Mouse (Mus musculus): Measurements from ENCODE around the gene Edil3. TPM values are rescaled to one million over a fixed set of nuclear protein-coding genes. Genes with fewer than 3 reads are reported as not detected.
"Not testable (repeated sequence)": the region's sequence is repeated elsewhere in the genome, so short reads cannot be mapped to it uniquely, and the experiment has no call there.

Edil3 gene
- total RNA-seq, 2 experiments from 2014 or later, result 59.8 to 64.3 TPM

GRCm38 (mm10) chr13:88929626-88930025 lies 108.4 kb downstream of the Edil3 start:
- no peak for DNase-seq (ENCODE audit: extremely low spot score in 1 of 2, low spot score in 1 of 2)

- no peak for DNase-seq (ENCODE audit: extremely low spot score in 1 of 2, low spot score in 1 of 2)
Measured at GRCm38 (mm10) chr13:88938564-88938963, 117.3 kb downstream of the Edil3 start.

GRCm38 (mm10) chr13:88972355-88972754 lies 151.1 kb downstream of the Edil3 start:
- no peak for DNase-seq (ENCODE audit: extremely low spot score in 1 of 2, low spot score in 1 of 2)

- no peak for DNase-seq (ENCODE audit: extremely low spot score in 1 of 2, low spot score in 1 of 2)
Measured at GRCm38 (mm10) chr13:89007696-89008427, 186.6 kb downstream of the Edil3 start.

- no peak for DNase-seq (ENCODE audit: extremely low spot score in 1 of 2, low spot score in 1 of 2)
Measured at GRCm38 (mm10) chr13:89012500-89012899, 191.2 kb downstream of the Edil3 start.

- peak in 1 of 2 experiments; percentile 8 for DNase-seq (ENCODE audit: extremely low spot score in 1 of 2, low spot score in 1 of 2)
Measured at GRCm38 (mm10) chr13:89029817-89030539, 208.7 kb downstream of the Edil3 start.

- DNase-seq (ENCODE audit: extremely low spot score in 1 of 2, low spot score in 1 of 2), result no peak
Measured at GRCm38 (mm10) chr13:89035711-89036110, 214.4 kb downstream of the Edil3 start.

GRCm38 (mm10) chr13:89041495-89041894 lies 220.2 kb downstream of the Edil3 start:
- DNase-seq (ENCODE audit: extremely low spot score in 1 of 2, low spot score in 1 of 2), result no peak

GRCm38 (mm10) chr13:89070132-89070531 lies 248.9 kb downstream of the Edil3 start:
- not testable (repeated sequence) for DNase-seq (ENCODE audit: extremely low spot score in 1 of 2, low spot score in 1 of 2)

- no peak for DNase-seq (ENCODE audit: extremely low spot score in 1 of 2, low spot score in 1 of 2)
Measured at GRCm38 (mm10) chr13:89076212-89076611, 254.9 kb downstream of the Edil3 start.

GRCm38 (mm10) chr13:89105889-89106288 lies 284.6 kb downstream of the Edil3 start:
- no peak for DNase-seq (ENCODE audit: extremely low spot score in 1 of 2, low spot score in 1 of 2)

GRCm38 (mm10) chr13:89117551-89117950 lies 296.3 kb downstream of the Edil3 start:
- DNase-seq (ENCODE audit: extremely low spot score in 1 of 2, low spot score in 1 of 2), result no peak

GRCm38 (mm10) chr13:89119809-89120208 lies 298.5 kb downstream of the Edil3 start:
- DNase-seq (ENCODE audit: extremely low spot score in 1 of 2, low spot score in 1 of 2), result no peak

- no peak for DNase-seq (ENCODE audit: extremely low spot score in 1 of 2, low spot score in 1 of 2)
Measured at GRCm38 (mm10) chr13:89122511-89123253, 301.4 kb downstream of the Edil3 start.

GRCm38 (mm10) chr13:89123396-89123795 lies 302.1 kb downstream of the Edil3 start:
- DNase-seq (ENCODE audit: extremely low spot score in 1 of 2, low spot score in 1 of 2), result no peak

- no peak for DNase-seq (ENCODE audit: extremely low spot score in 1 of 2, low spot score in 1 of 2)
Measured at GRCm38 (mm10) chr13:89146056-89146547, 324.8 kb downstream of the Edil3 start.

- DNase-seq (ENCODE audit: extremely low spot score in 1 of 2, low spot score in 1 of 2), result no peak
Measured at GRCm38 (mm10) chr13:89151878-89152277, 330.6 kb downstream of the Edil3 start.

GRCm38 (mm10) chr13:89167960-89168359 lies 346.7 kb downstream of the Edil3 start:
- no peak for DNase-seq (ENCODE audit: extremely low spot score in 1 of 2, low spot score in 1 of 2)

- DNase-seq (ENCODE audit: extremely low spot score in 1 of 2, low spot score in 1 of 2), result no peak
Measured at GRCm38 (mm10) chr13:89170040-89170439, 348.8 kb downstream of the Edil3 start.

- DNase-seq (ENCODE audit: extremely low spot score in 1 of 2, low spot score in 1 of 2), result no peak
Measured at GRCm38 (mm10) chr13:89175154-89175553, 353.9 kb downstream of the Edil3 start.

- DNase-seq (ENCODE audit: extremely low spot score in 1 of 2, low spot score in 1 of 2), result no peak
Measured at GRCm38 (mm10) chr13:89189051-89189450, 367.8 kb downstream of the Edil3 start.

Measured in layer of hippocampus, postnatal 25 days (tissue).